Comparison of ENCODE assay signal across 12 mouse cellular contexts in the genomic region with DNA sequence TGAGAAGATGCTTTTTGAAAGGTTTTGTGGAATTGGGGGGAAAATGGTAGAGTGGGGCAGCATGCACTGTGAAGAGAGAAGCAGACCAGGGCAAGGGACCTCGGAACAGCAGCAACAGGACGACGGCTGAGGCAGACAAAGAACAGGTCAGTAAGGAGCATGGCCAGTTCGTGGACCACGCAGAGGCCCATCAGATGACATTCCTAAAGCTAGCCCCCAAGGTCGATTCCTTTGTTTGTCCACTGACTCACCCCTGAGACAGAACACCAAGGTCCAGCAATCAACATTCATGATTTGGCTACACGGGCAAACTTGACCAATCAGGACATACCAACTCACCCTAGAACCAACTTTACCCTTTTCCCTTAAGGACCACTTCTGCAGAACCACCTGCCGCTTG.
"Had no signal": no experiment of that assay in that cellular context is flagged by ENCODE, and none has a peak within 500 bp of the region (broad histone marks: within the 10 kb centered on the region; RNA-seq: fewer than 3 reads in every experiment).

No protein-coding gene starts in this region.

- DNase-seq: left cerebral cortex, postnatal 4 days; liver; liver, embryonic 13.5 days; liver, postnatal 0 days; lung, adult 18-20 months; lung, adult 2 months; lung, embryonic 14.5 days; lung, postnatal 10 days; lung, postnatal 14 days; lung, postnatal 36 days; lung, postnatal 4 days; midbrain, embryonic 14.5 days had no signal
